Mouse (Mus musculus): ENCODE measurements around the gene Fam196a.

Fam196a gene

GRCm38 (mm10) chr7:134840066-134840465 is 98.2 kb downstream of the Fam196a start:
- no peak for DNase-seq (ENCODE audit: extremely low spot score)
